Mouse (Mus musculus) testis, postnatal 14 days (tissue): Measurements from ENCODE around the gene Sec1.

Experiments
- DNase-seq: peaks from one replicate; pipeline ENCODE4 v3.0.0; 2021; ENCODE audit warnings: low spot score

Sec1 gene

DNA sequence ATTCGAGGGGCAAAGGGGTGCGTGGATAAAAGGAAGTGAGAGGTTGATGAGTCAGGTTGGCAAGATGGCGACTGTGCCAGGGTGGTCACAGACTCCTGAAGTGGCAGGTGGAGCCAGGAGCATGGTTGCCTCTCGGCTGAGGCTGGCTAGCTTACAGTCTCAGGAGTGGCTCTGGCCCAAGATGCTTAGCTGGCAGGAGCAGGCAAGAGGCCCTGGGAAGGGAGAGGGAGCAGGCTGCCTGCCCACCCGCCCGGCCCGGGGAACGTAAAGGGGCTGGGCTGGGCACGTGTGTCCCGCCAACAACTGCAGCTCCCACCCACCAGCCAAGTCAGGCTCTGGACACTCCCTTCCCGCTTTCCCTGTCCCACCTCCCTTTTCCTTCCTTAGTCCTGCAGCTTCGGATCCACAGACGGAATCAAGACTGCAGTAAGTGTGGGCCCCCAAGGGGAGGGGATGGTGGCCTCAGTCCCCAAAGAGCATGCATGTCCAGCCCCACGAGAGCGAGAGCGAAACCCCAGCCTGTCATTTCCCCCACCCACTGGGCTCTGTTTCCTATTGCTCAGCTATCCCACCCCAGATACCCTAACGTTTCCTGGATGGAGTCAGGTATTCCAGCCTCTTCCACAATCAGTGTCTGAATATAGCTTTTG is 52.7 kb downstream of the Sec1 start:
- no peak for DNase-seq

GRCm38 (mm10) chr7:45640191-45640957 is 53.8 kb downstream of the Sec1 start:
- DNase-seq = no peak

DNA sequence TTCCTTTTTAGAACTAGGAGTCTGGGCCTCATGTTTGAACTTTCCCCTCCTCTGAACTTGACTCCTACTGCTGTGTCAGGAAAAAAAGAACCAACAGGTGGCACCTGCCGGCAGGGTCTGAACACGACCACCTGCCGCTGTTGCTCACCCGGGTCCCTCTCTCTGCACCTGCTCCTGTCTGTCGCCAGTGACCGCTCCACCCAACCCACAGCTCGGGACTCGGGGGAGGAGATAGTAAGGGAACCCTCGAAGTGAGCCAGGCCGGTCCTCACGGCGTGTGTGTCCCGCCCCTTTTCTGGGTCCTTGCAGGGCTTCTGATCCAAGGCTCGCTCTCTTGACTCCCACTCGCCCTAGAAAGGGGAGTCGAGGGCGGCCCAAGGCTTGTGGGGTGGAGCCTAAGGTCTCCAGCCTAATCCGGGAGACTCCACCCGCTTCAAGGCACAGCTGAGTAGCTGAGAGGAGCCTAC is 54.6 kb downstream of the Sec1 start, which contains the start of gene Mamstr:
Gene Mamstr, plus strand, starts transcription at position 417 of the 467 bp plus-strand sequence.
- peak; percentile 56 for DNase-seq

GRCm38 (mm10) chr7:45638623-45639401 is 55.4 kb downstream of the Sec1 start:
- peak; percentile 95 for DNase-seq

- DNase-seq = no peak
These were observed 56.5 kb downstream of the Sec1 start for GRCm38 (mm10) chr7:45637710-45638109.

DNA sequence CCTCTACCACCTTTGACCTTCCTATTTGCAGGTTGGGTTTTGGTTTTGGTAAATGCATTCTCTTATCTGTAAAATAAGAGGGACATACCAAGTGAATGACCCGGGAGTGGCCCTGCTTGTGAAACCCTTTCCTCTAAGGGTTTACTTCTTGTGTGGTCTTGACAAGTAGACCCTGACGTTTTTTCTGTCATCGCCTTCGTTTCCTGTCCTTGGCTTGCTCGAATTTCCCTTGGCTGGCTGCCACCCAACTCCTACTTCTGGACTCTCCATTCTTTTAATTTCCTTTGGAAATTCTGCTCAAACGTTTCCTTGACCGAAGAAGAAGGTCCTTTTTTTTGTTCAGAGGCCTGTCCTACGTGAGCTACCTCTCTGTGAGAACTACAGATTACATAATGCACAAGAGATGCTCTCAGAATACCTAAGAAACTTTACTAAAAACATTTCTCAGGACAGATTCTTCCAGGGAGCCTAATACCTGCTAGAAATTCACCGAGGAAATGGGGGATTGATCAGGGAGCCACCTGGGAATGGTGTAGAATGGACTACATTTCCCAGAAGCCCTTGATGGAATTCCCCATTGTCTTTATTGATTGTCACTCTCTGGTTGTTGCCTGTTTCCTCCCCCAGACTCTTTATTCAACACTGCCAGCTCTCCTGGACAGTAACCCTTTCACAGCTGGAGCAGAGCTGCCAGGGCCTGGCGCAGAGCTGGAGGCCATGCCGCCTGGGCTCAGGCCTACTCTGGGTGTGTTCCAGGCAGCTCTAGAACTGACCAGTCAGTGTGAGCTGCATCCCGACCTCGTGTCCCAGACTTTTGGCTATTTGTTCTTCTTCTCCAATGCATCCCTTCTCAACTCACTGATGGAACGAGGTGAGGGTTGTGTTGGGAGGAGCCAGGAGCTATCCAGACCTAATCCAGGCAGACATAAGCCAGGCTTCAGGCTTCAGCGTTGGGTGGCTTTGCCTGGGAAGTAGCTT is 58.2 kb downstream of the Sec1 start:
- DNase-seq = no peak

GRCm38 (mm10) chr7:45634946-45635681 is 59.1 kb downstream of the Sec1 start:
- no peak for DNase-seq

GRCm38 (mm10) chr7:45632499-45632898 is 61.7 kb downstream of the Sec1 start:
- DNase-seq = peak; percentile 61

GRCm38 (mm10) chr7:45630064-45630907 is 63.9 kb downstream of the Sec1 start:
- DNase-seq = no peak

GRCm38 (mm10) chr7:45628364-45629294 is 65.6 kb downstream of the Sec1 start:
- DNase-seq = peak; percentile 88
